Mouse (Mus musculus) CH12.LX (cell line): ENCODE data around the gene Shisa8. TPM values are rescaled to one million over a fixed set of nuclear protein-coding genes. Genes with fewer than 3 reads are reported as not detected.

ENCODE experiments used
- DNase-seq: peaks from one replicate; pipeline ENCODE4 v3.0.0-alpha.2; 2013; ENCODE audit errors: extremely low read depth
- H3K27ac ChIP-seq: 2 replicates; pipeline ENCODE4 v1.5.1; 2012; ENCODE audit warnings: low read depth, mild to moderate bottlenecking, control low read depth, moderate library complexity; ENCODE audit not compliant: insufficient read depth
- H3K27me3 ChIP-seq: replicated peaks from 2 replicates; pipeline ENCODE3; 2012; ENCODE audit warnings: inconsistent platforms
- H3K36me3 ChIP-seq, 2 experiments: replicated peaks in 1 of 2; 2 replicates each; pipeline versions ENCODE3 to v1.6.1; 2012; ENCODE audit warnings: inconsistent platforms in 1 of 2, low read length in 1 of 2, mild to moderate bottlenecking in 1 of 2, mixed read lengths in 1 of 2, moderate library complexity in 1 of 2; ENCODE audit not compliant: control insufficient read depth in 1 of 2, insufficient read depth in 1 of 2
- H3K4me1 ChIP-seq, 2 experiments: 2 replicates each; pipeline ENCODE4 v1.6.1; 2012; ENCODE audit warnings: inconsistent platforms in 1 of 2, moderate library complexity in 1 of 2; ENCODE audit not compliant: insufficient read depth in 2 of 2, control insufficient read depth in 1 of 2
- H3K4me2 ChIP-seq: 2 replicates; pipeline ENCODE4 v1.6.1; 2012; ENCODE audit warnings: low read depth, mild to moderate bottlenecking, control low read depth; ENCODE audit not compliant: poor library complexity, insufficient read depth, severe bottlenecking
- H3K4me3 ChIP-seq, 3 experiments: fragments of 150-350 bp in 1 of 3; sonication (generic) in 1 of 3; replicated peaks in 1 of 3; 2 replicates each; pipeline versions ENCODE3 to v1.5.1; 2011 to 2012; ENCODE audit warnings: low read depth in 2 of 3, low read length in 2 of 3, mild to moderate bottlenecking in 2 of 3, moderate library complexity in 2 of 3, control low read depth in 1 of 3, improper control_type of control experiment in 1 of 3, inconsistent platforms in 1 of 3, mixed read lengths in 1 of 3; ENCODE audit not compliant: poor library complexity in 1 of 3
- H3K79me2 ChIP-seq: replicated peaks from 2 replicates; pipeline ENCODE4 v1.6.1; 2012; ENCODE audit warnings: mild to moderate bottlenecking, moderate library complexity; ENCODE audit not compliant: control insufficient read depth, poor library complexity, insufficient read depth, severe bottlenecking; ENCODE audit errors: extremely low read depth
- H3K9ac ChIP-seq: 2 replicates; pipeline ENCODE4 v1.6.1; 2012; ENCODE audit warnings: low read depth, mild to moderate bottlenecking, control low read depth, moderate library complexity; ENCODE audit not compliant: insufficient read depth
- H3K9me3 ChIP-seq: replicated peaks from 2 replicates; pipeline ENCODE3; 2012; ENCODE audit warnings: low read length, inconsistent platforms, mixed read lengths
- BHLHE40 ChIP-seq: IDR thresholded peaks from 2 replicates; pipeline ENCODE4 v1.6.1; 2011; ENCODE audit warnings: mild to moderate bottlenecking, low read depth, low read length, improper control_type of control experiment
- CHD1 ChIP-seq: IDR thresholded peaks from 2 replicates; pipeline ENCODE4 v1.6.1; 2012; ENCODE audit warnings: low read depth, low read length, improper control_type of control experiment, inconsistent platforms
- CHD2 ChIP-seq: IDR thresholded peaks from 2 replicates; pipeline ENCODE4 v1.6.1; 2011; ENCODE audit warnings: low read length, improper control_type of control experiment
- CTCF ChIP-seq, 2 experiments: IDR thresholded peaks in 1 of 2; conservative IDR thresholded peaks in 1 of 2; 2 replicates each; pipeline ENCODE4 v1.5.1; 2011 to 2012; ENCODE audit warnings: low read depth in 2 of 2, low read length in 2 of 2, improper control_type of control experiment in 1 of 2, inconsistent platforms in 1 of 2, mild to moderate bottlenecking in 1 of 2, moderate library complexity in 1 of 2
- EP300 ChIP-seq: IDR thresholded peaks from 2 replicates; pipeline ENCODE4 v1.6.1; 2011; ENCODE audit warnings: low read length, improper control_type of control experiment
- GABPA ChIP-seq: IDR thresholded peaks from 2 replicates; pipeline ENCODE4 v1.6.1; 2012; ENCODE audit warnings: low read depth, low read length, improper control_type of control experiment, inconsistent platforms; ENCODE audit not compliant: insufficient replicate concordance
- HCFC1 ChIP-seq: IDR thresholded peaks from 2 replicates; pipeline ENCODE4 v1.6.1; 2012; ENCODE audit warnings: low read depth, mild to moderate bottlenecking, inconsistent platforms, low read length, improper control_type of control experiment
- JUN ChIP-seq: IDR thresholded peaks from 2 replicates; pipeline ENCODE4 v1.6.1; 2011; ENCODE audit warnings: low read depth, mild to moderate bottlenecking, low read length, improper control_type of control experiment, moderate library complexity; ENCODE audit not compliant: insufficient read depth
- JUND ChIP-seq: conservative IDR thresholded peaks from 2 replicates; pipeline ENCODE4 v1.6.1; 2011; ENCODE audit warnings: low read depth, low read length, improper control_type of control experiment
- KAT2A ChIP-seq: IDR thresholded peaks from 2 replicates; pipeline ENCODE4 v1.6.1; 2012; ENCODE audit warnings: low read length, improper control_type of control experiment, inconsistent platforms; ENCODE audit not compliant: insufficient replicate concordance
- MAFK ChIP-seq: IDR thresholded peaks from 2 replicates; pipeline ENCODE4 v1.6.1; 2011; ENCODE audit warnings: low read length, improper control_type of control experiment; ENCODE audit not compliant: insufficient replicate concordance
- MAX ChIP-seq: IDR thresholded peaks from 2 replicates; pipeline ENCODE4 v1.6.1; 2011; ENCODE audit warnings: low read length, improper control_type of control experiment
- MEF2A ChIP-seq: IDR thresholded peaks from 2 replicates; pipeline ENCODE4 v1.6.1; 2014; ENCODE audit warnings: low read depth, mild to moderate bottlenecking, inconsistent platforms, low read length, improper control_type of control experiment, borderline replicate concordance
- MXI1 ChIP-seq: IDR thresholded peaks from 2 replicates; pipeline ENCODE4 v1.6.1; 2011; ENCODE audit warnings: mild to moderate bottlenecking, low read depth, low read length, improper control_type of control experiment
- NELFE ChIP-seq: IDR thresholded peaks from 2 replicates; pipeline ENCODE4 v1.6.1; 2011; ENCODE audit warnings: low read depth, low read length, improper control_type of control experiment
- RCOR1 ChIP-seq: conservative IDR thresholded peaks from 2 replicates; pipeline ENCODE4 v1.6.1; 2012; ENCODE audit warnings: low read depth, mild to moderate bottlenecking, inconsistent platforms, low read length, improper control_type of control experiment
- SIN3A ChIP-seq: IDR thresholded peaks from 2 replicates; pipeline ENCODE4 v1.6.1; 2012; ENCODE audit warnings: low read length, improper control_type of control experiment, inconsistent platforms
- SMC3 ChIP-seq: IDR thresholded peaks from 2 replicates; pipeline ENCODE4 v1.6.1; 2011; ENCODE audit warnings: low read depth, low read length, improper control_type of control experiment
- TBP ChIP-seq: conservative IDR thresholded peaks from 2 replicates; pipeline ENCODE4 v1.6.1; 2011; ENCODE audit warnings: low read depth, low read length, improper control_type of control experiment
- UBTF ChIP-seq: IDR thresholded peaks from 2 replicates; pipeline ENCODE4 v1.6.1; 2012; ENCODE audit warnings: low read depth, mild to moderate bottlenecking, inconsistent platforms, low read length, improper control_type of control experiment, moderate library complexity
- USF2 ChIP-seq: conservative IDR thresholded peaks from 2 replicates; pipeline ENCODE4 v1.6.1; 2011; ENCODE audit warnings: low read depth, low read length, improper control_type of control experiment
- ZKSCAN1 ChIP-seq: IDR thresholded peaks from 2 replicates; pipeline ENCODE4 v1.6.1; 2012; ENCODE audit warnings: low read depth, inconsistent platforms, low read length, improper control_type of control experiment, borderline replicate concordance
- ZMIZ1 ChIP-seq: IDR thresholded peaks from 2 replicates; pipeline ENCODE4 v1.6.1; 2012; ENCODE audit warnings: low read depth, mild to moderate bottlenecking, inconsistent platforms, low read length, improper control_type of control experiment
- ZNF384 ChIP-seq: IDR thresholded peaks from 2 replicates; pipeline ENCODE4 v1.6.1; 2012; ENCODE audit warnings: low read depth, low read length, improper control_type of control experiment, inconsistent platforms
- dilution Hi-C: fragments of 300-500 bp; cut with MboI; formaldehyde crosslinking; loops from 2 replicates; pipeline ENCODE4 v1.14.3; 2020; ENCODE audit warnings: low sequenced_read_pairs; ENCODE audit not compliant: extremely low pct_unique_long_range_greater_than_20kb, extremely low pct_ligation_motif_present
- in situ Hi-C: fragments of 300-500 bp; cut with MboI; formaldehyde crosslinking; loops from 3 replicates; pipeline ENCODE4 v1.14.3; 2019; ENCODE audit warnings: low sequenced_read_pairs, low pct_ligation_motif_present, low pct_unique_long_range_greater_than_20kb, mixed read lengths
- polyA plus RNA-seq: library from polyadenylated mRNA; unstranded; fragments of >175 nt; gene quantifications from 2 replicates; pipeline ENCODE4 v1.2.1, GENCODE M21; 2012; ENCODE audit warnings: low read depth; ENCODE audit not compliant: insufficient read length
- total RNA-seq, 2 experiments: library from RNA; depleted of rRNA; stranded (reverse); fragments of 300-350 nt in 1 of 2; fragments of >200 nt in 1 of 2; gene quantifications; 2 replicates each; pipeline ENCODE4 v1.2.3; 2012 to 2014

The Shisa8 gene
- total and polyA plus RNA-seq, 3 experiments, result 83.4 to 159 (median 103) TPM

- peaks cover 44 to 71% of the 10 kb centered on the region in 2 experiments for H3K4me1 ChIP-seq
- H3K4me3 ChIP-seq, result no peak overlapping the region
- H3K4me2 ChIP-seq, result no peak overlapping the region
- no peak overlapping the region for H3K27ac ChIP-seq
- no peak for TF ChIP-seq UBTF
- no peak for TF ChIP-seq HCFC1
- TF ChIP-seq MEF2A, result no peak
- TF ChIP-seq ZNF384, result no peak
- no peak for TF ChIP-seq KAT2A
- in situ Hi-C loops (no loop called here), dilution Hi-C loops (no loop called here)
- H3K9me3 ChIP-seq, result no peaks in the 10 kb centered on the region
- H3K9ac ChIP-seq, result no peak overlapping the region
- peaks cover 8 to 39% of the 10 kb centered on the region in 2 experiments for H3K36me3 ChIP-seq
- no peaks in the 10 kb centered on the region for H3K27me3 ChIP-seq
- no peak for DNase-seq
- H3K79me2 ChIP-seq, result no peaks in the 10 kb centered on the region
Measured at GRCm38 (mm10) chr15:82232651-82233050, 20.0 kb upstream of the Shisa8 start.

GRCm38 (mm10) chr15:82231591-82232378 lies 19.2 kb upstream of the Shisa8 start:
- dilution Hi-C loops, result no loop called here
- H3K9ac ChIP-seq, result no peak overlapping the region
- H3K4me2 ChIP-seq, result no peak overlapping the region
- in situ Hi-C loops, result no loop called here
- peaks cover 44 to 75% of the 10 kb centered on the region in 2 experiments for H3K4me1 ChIP-seq
- TF ChIP-seq GABPA (no peak), SIN3A (0 out of 2 replicates have a peak, but pooled peaks have one; percentile 31), MXI1 (0 out of 2 replicates have a peak, but pooled peaks have one; percentile 23)
- H3K36me3 ChIP-seq, result peaks cover 5 to 32% of the 10 kb centered on the region in 2 experiments
- DNase-seq, result no peak
- H3K4me3 ChIP-seq, result no peak overlapping the region
- no peaks in the 10 kb centered on the region for H3K79me2 ChIP-seq
- no peaks in the 10 kb centered on the region for H3K9me3 ChIP-seq
- no peak overlapping the region for H3K27ac ChIP-seq
- H3K27me3 ChIP-seq, result no peaks in the 10 kb centered on the region

GRCm38 (mm10) chr15:82231100-82231499 lies 18.5 kb upstream of the Shisa8 start:
- Histone ChIP-seq H3K9me3 (no peaks in the 10 kb centered on the region), H3K4me2 (no peak overlapping the region), H3K79me2 (no peaks in the 10 kb centered on the region), H3K36me3 (peaks cover 5 to 30% of the 10 kb centered on the region in 2 experiments), H3K4me1 (peaks cover 45 to 78% of the 10 kb centered on the region in 2 experiments), H3K27ac (no peak overlapping the region), H3K4me3 (no peak overlapping the region), H3K9ac (no peak overlapping the region), H3K27me3 (no peaks in the 10 kb centered on the region)
- in situ Hi-C loops (no loop called here), dilution Hi-C loops (no loop called here)
- TF ChIP-seq TBP, result no peak
- TF ChIP-seq SMC3, result no peak
- TF ChIP-seq RCOR1, result no peak
- no peak for TF ChIP-seq ZKSCAN1
- TF ChIP-seq CTCF (conservative IDR thresholded peaks at IDR 0.05 in 1 of 2, IDR thresholded peaks at IDR 0.05 in 1 of 2; ENCODE audit: low read depth in 2 of 2, low read length in 2 of 2), result no peak
- TF ChIP-seq USF2, result no peak
- TF ChIP-seq NELFE, result no peak
- TF ChIP-seq ZNF384, result no peak
- no peak for TF ChIP-seq GABPA
- TF ChIP-seq EP300, result no peak
- no peak for TF ChIP-seq UBTF
- TF ChIP-seq MAFK, result no peak
- no peak for TF ChIP-seq MAX
- TF ChIP-seq CHD1, result no peak
- no peak for TF ChIP-seq CHD2
- TF ChIP-seq BHLHE40, result no peak
- TF ChIP-seq JUND, result no peak
- no peak for TF ChIP-seq MEF2A
- no peak for TF ChIP-seq JUN
- TF ChIP-seq ZMIZ1, result no peak
- no peak for DNase-seq
